Mouse (Mus musculus): Measurements from ENCODE around the gene Olfr99. TPM values are rescaled to one million over a fixed set of nuclear protein-coding genes. Genes with fewer than 3 reads are reported as not detected.
A peak's percentile ranks its signal among the peaks of the same experiment; 100 is the strongest.

The Olfr99 gene
- not detected in 2 replicates for polyA plus RNA-seq (2016; fragmentation: Nextera tagmentation; extraction: Ambion mirVana)

DNA sequence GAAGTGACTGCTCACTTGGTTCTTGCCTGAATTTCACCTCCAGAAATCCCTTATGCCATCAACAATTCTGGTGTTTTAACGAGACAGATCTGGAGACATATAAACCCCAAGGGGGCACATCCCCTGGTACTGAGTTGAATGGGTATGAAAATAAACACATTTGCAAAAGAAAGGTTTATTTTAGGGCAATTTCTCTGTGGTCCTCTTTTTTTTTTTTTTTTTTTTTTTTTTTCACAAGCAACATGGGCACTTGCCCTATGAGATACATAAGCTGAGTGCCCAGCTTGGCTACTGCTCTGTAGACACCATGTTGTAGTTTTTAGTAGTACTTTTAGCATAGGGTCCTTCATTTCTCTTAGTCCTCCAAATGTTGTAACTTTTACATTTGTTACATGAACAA, at the start of gene Olfr99:
Gene Olfr99, minus strand, starts transcription at position 101 of the 400 bp plus-strand sequence.
- WGBS: 88% methylated on average over 1 of the region's 1 CpGs
- Histone ChIP-seq H3K27ac (no peak within 1 kb of the TSS), H3K27me3 (ENCODE audit: low read depth, poor library complexity, severe bottlenecking) (no peaks in the 10 kb centered on the region), H3K4me1 (no peaks in the 10 kb centered on the region), H3K4me3 (no peak within 1 kb of the TSS), H3K9me3 (replicated peaks) (no peaks in the 10 kb centered on the region), H3K36me3 (no peaks in the 10 kb centered on the region)
- DNase-seq (ENCODE audit: low spot score): no peak

- DNase-seq (ENCODE audit: low spot score): no peak
- no peak within 1 kb of the TSS for H3K4me3 ChIP-seq
- no peaks in the 10 kb centered on the region for H3K36me3 ChIP-seq
- H3K27ac ChIP-seq: no peak within 1 kb of the TSS
- H3K4me1 ChIP-seq: no peaks in the 10 kb centered on the region
- no peaks in the 10 kb centered on the region for H3K27me3 ChIP-seq (ENCODE audit: low read depth, poor library complexity, severe bottlenecking)
- H3K9me3 ChIP-seq (replicated peaks): no peaks in the 10 kb centered on the region; the same call in 1 of the 2 replicates
Observed at GRCm38 (mm10) chr17:37316954-37317353, 33.7 kb upstream of the Olfr99 start, which contains the start of gene Olfr102. Olfr102 (minus strand) TSS chr17:37317054.

DNA sequence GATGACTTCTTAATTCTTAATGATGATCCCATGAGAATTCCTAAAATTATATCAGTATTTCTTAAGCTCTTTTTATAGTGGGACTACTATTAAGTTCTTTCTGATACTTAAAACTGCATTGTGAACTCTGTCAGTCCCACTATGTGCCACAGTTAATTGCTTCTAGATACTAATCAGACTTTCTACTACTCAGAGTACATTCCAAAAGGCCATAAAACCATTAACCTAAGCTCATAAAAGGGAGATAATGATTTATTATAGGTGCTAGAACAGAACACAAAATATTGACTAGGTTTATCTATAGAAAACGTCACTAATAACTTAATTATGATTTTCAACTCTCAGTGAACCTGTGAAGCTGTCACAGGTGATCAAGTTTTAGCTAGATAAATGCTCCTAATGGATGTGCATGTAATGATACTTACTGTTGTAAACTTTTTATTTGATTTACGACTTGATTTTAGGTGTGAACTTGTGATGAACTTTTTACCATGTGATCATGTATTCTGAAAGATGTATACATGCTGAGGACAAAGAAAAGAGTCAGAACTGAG, 27.0 kb upstream of the Olfr99 start:
- H3K9me3 ChIP-seq (replicated peaks): no peaks in the 10 kb centered on the region
- 48% methylated on average over 2 of the region's 2 CpGs for WGBS

DNA sequence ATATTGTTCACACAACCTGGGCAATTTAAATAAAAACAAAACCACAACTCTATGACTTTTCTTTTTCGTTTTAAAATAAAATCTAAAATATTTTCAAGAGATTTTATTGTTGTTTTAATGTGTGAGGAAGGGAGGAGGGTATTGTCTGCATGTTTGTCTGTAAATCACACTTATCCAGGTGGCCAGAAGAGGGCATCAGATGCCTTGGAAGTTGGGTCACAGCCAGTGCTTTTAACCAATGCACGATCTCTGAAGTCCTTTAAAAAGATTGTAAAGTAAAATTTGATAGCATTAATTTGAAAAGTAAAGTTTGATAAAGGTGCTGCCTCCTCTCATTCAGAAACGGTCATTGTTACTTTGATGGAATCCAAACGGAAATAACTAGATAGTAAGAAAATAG, 25.2 kb upstream of the Olfr99 start:
- 46% methylated on average over 4 of the region's 4 CpGs for WGBS
- DNase-seq (ENCODE audit: low spot score): no peak
- no peaks in the 10 kb centered on the region for H3K4me1 ChIP-seq

More for the DNA sequence above, 27.0 kb upstream of the Olfr99 start:
- Histone ChIP-seq H3K27me3 (ENCODE audit: low read depth, poor library complexity, severe bottlenecking) (no peaks in the 10 kb centered on the region), H3K4me3 (no peak overlapping the region), H3K36me3 (no peaks in the 10 kb centered on the region), H3K4me1 (no peaks in the 10 kb centered on the region), H3K27ac (no peak overlapping the region)
- DNase-seq (ENCODE audit: low spot score): no peak

DNA sequence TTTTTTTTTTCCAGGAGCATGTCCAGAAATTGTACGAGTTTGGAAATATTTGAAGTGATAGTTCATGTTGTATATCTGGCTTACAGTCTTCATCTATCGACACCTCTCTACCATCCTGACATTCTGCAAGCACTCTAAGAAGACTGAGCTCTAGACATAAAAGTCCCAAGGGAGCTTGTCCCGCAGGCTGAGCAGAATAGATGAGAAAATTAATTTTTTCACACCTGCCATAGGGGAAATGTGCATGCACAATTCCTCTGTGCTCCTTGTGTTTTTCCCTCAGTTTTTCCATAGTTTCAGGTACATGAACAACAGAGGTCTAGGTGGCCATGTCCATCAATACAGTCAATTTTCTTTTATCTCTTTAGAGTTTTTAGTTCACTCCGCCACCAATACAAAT, 21.0 kb upstream of the Olfr99 start, which contains the start of gene Olfr101:
Gene Olfr101, minus strand, starts transcription at position 101 of the 400 bp plus-strand sequence.
- Histone ChIP-seq H3K27ac (no peak within 1 kb of the TSS), H3K27me3 (ENCODE audit: low read depth, poor library complexity, severe bottlenecking) (no peaks in the 10 kb centered on the region), H3K36me3 (no peaks in the 10 kb centered on the region), H3K4me3 (no peak within 1 kb of the TSS), H3K4me1 (no peaks in the 10 kb centered on the region), H3K9me3 (replicated peaks) (no peaks in the 10 kb centered on the region)
- no peak for DNase-seq (ENCODE audit: low spot score)
- WGBS: 89% methylated on average over 4 of the region's 4 CpGs

More for the DNA sequence above, 25.2 kb upstream of the Olfr99 start:
- Histone ChIP-seq H3K27me3 (ENCODE audit: low read depth, poor library complexity, severe bottlenecking) (no peaks in the 10 kb centered on the region), H3K4me3 (no peak overlapping the region), H3K9me3 (replicated peaks) (no peaks in the 10 kb centered on the region), H3K36me3 (no peaks in the 10 kb centered on the region), H3K27ac (no peak overlapping the region)

DNA sequence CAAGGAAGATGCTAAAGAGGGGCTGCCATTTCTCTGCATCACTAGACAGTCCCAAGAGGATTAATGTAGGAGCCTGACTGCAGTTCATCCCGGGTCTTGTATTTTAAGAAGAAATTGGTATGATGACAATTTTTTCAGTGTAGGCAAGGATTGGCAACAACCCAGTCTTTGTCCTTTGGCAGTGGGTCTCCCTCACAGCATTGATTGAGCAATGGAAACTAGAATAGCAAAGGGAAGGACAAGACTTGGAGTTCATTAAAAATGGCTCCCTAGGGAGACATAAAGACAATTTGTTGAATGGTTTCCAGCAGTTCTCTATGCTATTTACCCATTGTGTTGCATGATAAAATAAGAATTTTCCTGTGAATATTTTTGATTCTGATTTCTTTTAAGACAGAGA, 2.9 kb downstream of the Olfr99 start:
- Histone ChIP-seq H3K36me3 (no peaks in the 10 kb centered on the region), H3K27ac (no peak overlapping the region), H3K27me3 (ENCODE audit: low read depth, poor library complexity, severe bottlenecking) (no peaks in the 10 kb centered on the region), H3K9me3 (replicated peaks) (no peaks in the 10 kb centered on the region), H3K4me3 (no peak overlapping the region), H3K4me1 (no peaks in the 10 kb centered on the region)
- DNase-seq (ENCODE audit: low spot score): no peak
- WGBS: 87% methylated on average over 1 of the region's 1 CpGs

- no peaks in the 10 kb centered on the region for H3K4me1 ChIP-seq
- H3K27me3 ChIP-seq (ENCODE audit: low read depth, poor library complexity, severe bottlenecking): no peaks in the 10 kb centered on the region
- no peak overlapping the region for H3K27ac ChIP-seq
- no peak overlapping the region for H3K4me3 ChIP-seq
- no peaks in the 10 kb centered on the region for H3K9me3 ChIP-seq (replicated peaks)
- no peaks in the 10 kb centered on the region for H3K36me3 ChIP-seq
- DNase-seq (ENCODE audit: low spot score): no peak
Observed at GRCm38 (mm10) chr17:37276573-37276972, 6.7 kb downstream of the Olfr99 start.

DNA sequence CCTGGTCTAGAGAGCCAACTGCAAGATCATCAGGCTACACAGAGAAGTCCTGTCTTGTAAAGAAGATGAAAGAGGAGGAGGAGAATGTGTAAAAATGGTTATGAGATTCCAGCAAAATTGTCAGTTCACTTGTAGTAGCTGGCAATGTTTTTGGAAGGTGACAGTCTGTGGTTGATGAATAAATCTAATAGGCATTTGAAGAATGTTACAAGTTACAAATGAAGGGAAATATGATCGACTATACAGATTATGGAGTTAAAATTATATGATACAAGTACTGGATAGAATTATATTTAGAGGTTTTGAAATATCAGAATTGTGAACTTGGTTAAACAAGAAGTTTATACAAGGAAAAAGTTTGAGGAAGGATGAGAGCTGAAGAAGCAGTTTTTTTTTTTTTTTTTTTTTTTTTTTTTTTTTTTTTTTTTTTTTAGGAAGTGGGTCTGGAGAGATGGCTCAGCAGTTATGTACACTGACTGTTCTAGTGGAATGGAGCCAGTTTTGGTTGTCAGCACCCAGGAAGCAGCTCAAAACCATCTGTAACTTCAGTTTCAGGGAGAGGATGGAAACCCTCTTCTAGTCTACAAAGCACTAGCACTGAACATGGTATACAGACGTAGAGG, 7.5 kb downstream of the Olfr99 start:
- no peaks in the 10 kb centered on the region for H3K36me3 ChIP-seq
- no peak overlapping the region for H3K27ac ChIP-seq
- no peak for DNase-seq (ENCODE audit: low spot score)
- no peaks in the 10 kb centered on the region for H3K4me1 ChIP-seq
- H3K4me3 ChIP-seq: no peak overlapping the region
- no peaks in the 10 kb centered on the region for H3K9me3 ChIP-seq (replicated peaks)
- H3K27me3 ChIP-seq (ENCODE audit: low read depth, poor library complexity, severe bottlenecking): peaks cover 7% of the 10 kb centered on the region
- 87% methylated on average over 2 of the region's 2 CpGs for WGBS

DNA sequence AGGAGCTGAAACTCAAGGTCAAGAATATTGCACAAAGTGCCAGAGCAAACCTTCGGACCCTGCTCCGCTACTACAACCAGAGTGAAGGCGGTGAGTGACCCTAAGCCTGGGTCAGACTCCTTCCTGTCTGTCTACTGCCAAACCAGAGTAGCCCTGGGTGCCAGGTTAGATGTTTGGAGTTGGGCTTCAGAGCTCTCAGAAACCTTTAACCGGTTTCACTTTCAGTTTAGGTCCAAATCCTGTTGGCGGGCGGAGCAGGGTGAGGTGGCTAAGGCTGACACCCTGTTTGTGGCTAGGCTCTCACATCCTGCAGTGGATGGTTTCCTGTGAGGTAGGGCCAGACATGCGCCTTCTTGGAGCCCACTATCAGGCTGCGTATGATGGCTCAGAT, 12.6 kb downstream of the Olfr99 start:
- H3K9me3 ChIP-seq (replicated peaks): no peaks in the 10 kb centered on the region
- H3K27ac ChIP-seq: no peak overlapping the region
- H3K36me3 ChIP-seq: no peaks in the 10 kb centered on the region
- 0 out of 2 replicates have a peak, but pooled peaks cover 2% of the 10 kb centered on the region for H3K4me1 ChIP-seq
- WGBS: 59% methylated on average over 8 of the region's 8 CpGs
- DNase-seq (ENCODE audit: low spot score): no peak
- peaks cover 12% of the 10 kb centered on the region for H3K27me3 ChIP-seq (ENCODE audit: low read depth, poor library complexity, severe bottlenecking)
- peak overlapping the region; percentile 59 for H3K4me3 ChIP-seq

GRCm38 (mm10) chr17:37270058-37270701, 13.1 kb downstream of the Olfr99 start, which contains the start of gene H2-M3:
H2-M3 (plus strand) TSS chr17:37270220.
- 4% methylated on average over 26 of the region's 26 CpGs for WGBS
- peak within 1 kb of the TSS; percentile 59 for H3K4me3 ChIP-seq
- H3K4me1 ChIP-seq: 0 out of 2 replicates have a peak, but pooled peaks cover 2% of the 10 kb centered on the region
- H3K27me3 ChIP-seq (ENCODE audit: low read depth, poor library complexity, severe bottlenecking): peaks cover 12% of the 10 kb centered on the region
- H3K36me3 ChIP-seq: no peaks in the 10 kb centered on the region
- peak; percentile 82 for DNase-seq (ENCODE audit: low spot score)
- H3K27ac ChIP-seq: peak within 1 kb of the TSS; percentile 30; the same call in 1 of the 2 replicates
- no peaks in the 10 kb centered on the region for H3K9me3 ChIP-seq (replicated peaks)

GRCm38 (mm10) chr17:37263626-37264025, 19.6 kb downstream of the Olfr99 start, which contains the start of gene Olfr98:
Olfr98 (minus strand) TSS chr17:37263749.
- Histone ChIP-seq H3K4me3 (no peak within 1 kb of the TSS), H3K27ac (no peak within 1 kb of the TSS), H3K4me1 (no peaks in the 10 kb centered on the region), H3K27me3 (ENCODE audit: low read depth, poor library complexity, severe bottlenecking) (no peaks in the 10 kb centered on the region), H3K9me3 (replicated peaks) (no peaks in the 10 kb centered on the region), H3K36me3 (no peaks in the 10 kb centered on the region)
- WGBS: 85% methylated on average over 1 of the region's 1 CpGs
- DNase-seq (ENCODE audit: low spot score): no peak

DNA sequence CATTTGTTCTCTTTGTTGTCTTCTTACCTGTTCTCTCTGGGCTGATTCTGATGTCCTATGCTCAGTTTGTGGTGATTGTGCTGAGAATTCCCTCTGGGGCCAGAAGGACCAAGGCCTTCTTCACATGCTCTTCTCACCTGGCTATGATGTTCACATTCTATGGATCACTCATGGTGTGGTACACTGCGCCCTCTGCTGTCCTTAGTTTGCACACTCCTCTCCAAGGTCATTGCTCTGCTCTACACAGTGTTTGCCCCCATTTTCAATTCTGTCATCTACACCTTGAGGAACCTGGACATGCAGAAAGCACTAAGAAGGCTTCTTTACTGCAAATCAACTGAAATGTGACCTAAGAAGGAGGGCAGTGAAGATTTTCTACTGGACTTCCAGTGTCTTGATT, 32.7 kb downstream of the Olfr99 start:
- WGBS: 11% methylated on average over 1 of the region's 1 CpGs
- no peaks in the 10 kb centered on the region for H3K4me1 ChIP-seq
- H3K27me3 ChIP-seq (ENCODE audit: low read depth, poor library complexity, severe bottlenecking): no peaks in the 10 kb centered on the region
- no peaks in the 10 kb centered on the region for H3K9me3 ChIP-seq (replicated peaks)
- H3K27ac ChIP-seq: no peak overlapping the region
- no peak for DNase-seq (ENCODE audit: low spot score)
- H3K36me3 ChIP-seq: no peaks in the 10 kb centered on the region
- no peak overlapping the region for H3K4me3 ChIP-seq

DNA sequence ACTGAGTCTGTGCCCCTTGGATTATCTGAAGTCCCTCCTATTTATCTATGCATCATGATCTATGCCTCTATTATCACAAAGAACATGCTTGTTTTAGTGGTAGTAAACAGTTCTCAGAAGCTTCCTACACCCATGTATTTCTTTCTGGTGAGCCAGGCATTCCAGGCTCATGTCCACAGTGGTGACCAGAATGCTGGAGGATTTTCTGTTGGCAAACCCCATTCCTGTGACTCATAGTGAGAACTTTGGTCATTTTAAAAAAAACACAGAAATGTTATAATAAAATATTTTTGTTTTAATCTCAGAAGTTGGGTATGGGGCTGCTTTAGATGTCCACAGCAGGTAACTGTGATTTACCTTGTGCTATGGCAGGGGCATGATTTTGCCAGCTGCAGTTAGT, 33.8 kb downstream of the Olfr99 start:
- no peak overlapping the region for H3K27ac ChIP-seq

More for the DNA sequence above, 33.8 kb downstream of the Olfr99 start:
- Histone ChIP-seq H3K4me1 (no peaks in the 10 kb centered on the region), H3K27me3 (ENCODE audit: low read depth, poor library complexity, severe bottlenecking) (no peaks in the 10 kb centered on the region), H3K4me3 (no peak overlapping the region), H3K9me3 (replicated peaks) (no peaks in the 10 kb centered on the region), H3K36me3 (no peaks in the 10 kb centered on the region)
- no peak for DNase-seq (ENCODE audit: low spot score)
